Mouse (Mus musculus): ENCODE measurements around the gene Rsph10b. TPM values are rescaled to one million over a fixed set of nuclear protein-coding genes. Genes with fewer than 3 reads are reported as not detected.

Rsph10b gene
- 3.8 and 4.9 TPM in 2 replicates for total RNA-seq (2021)
- long read RNA-seq, partial matches to known transcripts, result 0 of 2 reads
- long read RNA-seq, other reads (novel, unspliced or antisense), result 2 of 2 reads

GRCm38 (mm10) chr5:143932831-143933230 lies at the start of gene Rsph10b:
TSS of gene Rsph10b (plus strand) at chr5:143933035.
- peak; percentile 20 for DNase-seq

GRCm38 (mm10) chr5:143885274-143885673 lies 47.6 kb upstream of the Rsph10b start:
- no peak for DNase-seq

- DNase-seq, result no peak
Observed at GRCm38 (mm10) chr5:143890741-143891140, 42.1 kb upstream of the Rsph10b start.

GRCm38 (mm10) chr5:143892255-143892886 lies 40.5 kb upstream of the Rsph10b start:
- no peak for DNase-seq

- DNase-seq, result no peak
Observed at GRCm38 (mm10) chr5:143893396-143893795, 39.4 kb upstream of the Rsph10b start.

- no peak for DNase-seq
Observed at GRCm38 (mm10) chr5:143897635-143898330, 35.1 kb upstream of the Rsph10b start, which contains the start of gene Ankrd61. TSS of gene Ankrd61 (minus strand) at chr5:143897685.

- peak; percentile 15 for DNase-seq
Observed at GRCm38 (mm10) chr5:143902111-143902510, 30.7 kb upstream of the Rsph10b start.

- no peak for DNase-seq
Observed at GRCm38 (mm10) chr5:143903813-143904212, 29.0 kb upstream of the Rsph10b start.

- no peak for DNase-seq
Observed at GRCm38 (mm10) chr5:143906429-143906828, 26.4 kb upstream of the Rsph10b start.

GRCm38 (mm10) chr5:143908926-143909325 lies 23.9 kb upstream of the Rsph10b start:
- DNase-seq, result no peak

- peak; percentile 90 for DNase-seq
Observed at GRCm38 (mm10) chr5:143909417-143910400, 23.1 kb upstream of the Rsph10b start, which contains the start of the genes Aimp2 and Pms2. TSS of gene Aimp2 (minus strand) at chr5:143909847. TSS of gene Pms2 (plus strand) at chr5:143909964.

GRCm38 (mm10) chr5:143916221-143916620 lies 16.6 kb upstream of the Rsph10b start:
- no peak for DNase-seq

GRCm38 (mm10) chr5:143917418-143917817 lies 15.4 kb upstream of the Rsph10b start:
- DNase-seq, result peak; percentile 54

GRCm38 (mm10) chr5:143918120-143918519 lies 14.7 kb upstream of the Rsph10b start:
- DNase-seq, result no peak

GRCm38 (mm10) chr5:143924781-143925452 lies 7.9 kb upstream of the Rsph10b start:
- DNase-seq, result no peak

- DNase-seq, result no peak
Observed at GRCm38 (mm10) chr5:143927875-143928274, 5.0 kb upstream of the Rsph10b start, which contains the start of gene Gm42421. TSS of gene Gm42421 (plus strand) at chr5:143928175.

- DNase-seq, result no peak
Observed at GRCm38 (mm10) chr5:143929291-143929690, 3.5 kb upstream of the Rsph10b start.

- no peak for DNase-seq
Observed at GRCm38 (mm10) chr5:143930656-143931055, 2.2 kb upstream of the Rsph10b start.

GRCm38 (mm10) chr5:143931863-143932580 lies 813 bp upstream of the Rsph10b start:
- DNase-seq, result no peak

GRCm38 (mm10) chr5:143933414-143933813 lies 579 bp downstream of the Rsph10b start:
- no peak for DNase-seq

GRCm38 (mm10) chr5:143933875-143934274 lies 1.0 kb downstream of the Rsph10b start:
- no peak for DNase-seq
